Mouse (Mus musculus): Measurements from ENCODE around the gene Cyp2t4.
A peak's percentile ranks its signal among the peaks of the same experiment; 100 is the strongest.

Cyp2t4 gene

GRCm38 (mm10) chr7:27160921-27161320 is 7.4 kb downstream of the Cyp2t4 start:
- DNase-seq (ENCODE audit: low read depth, low spot score) = no peak

GRCm38 (mm10) chr7:27161744-27162143 is 8.2 kb downstream of the Cyp2t4 start:
- DNase-seq (ENCODE audit: low read depth, low spot score) = peak; percentile 70

GRCm38 (mm10) chr7:27162780-27163449 is 9.4 kb downstream of the Cyp2t4 start:
- no peak for DNase-seq (ENCODE audit: low read depth, low spot score)

GRCm38 (mm10) chr7:27163450-27163805 is 9.9 kb downstream of the Cyp2t4 start:
- DNase-seq (ENCODE audit: low read depth, low spot score) = no peak

GRCm38 (mm10) chr7:27164112-27164947 is 10.8 kb downstream of the Cyp2t4 start:
- DNase-seq (ENCODE audit: low read depth, low spot score) = no peak

GRCm38 (mm10) chr7:27165007-27165655 is 11.6 kb downstream of the Cyp2t4 start:
- no peak for DNase-seq (ENCODE audit: low read depth, low spot score)

- no peak for DNase-seq (ENCODE audit: low read depth, low spot score)
Observed at GRCm38 (mm10) chr7:27165696-27166095, 12.2 kb downstream of the Cyp2t4 start.

- peak; percentile 72 for DNase-seq (ENCODE audit: low read depth, low spot score)
Observed at GRCm38 (mm10) chr7:27166229-27166613, 12.7 kb downstream of the Cyp2t4 start.

GRCm38 (mm10) chr7:27166614-27167474 is 13.3 kb downstream of the Cyp2t4 start, which contains the start of gene Egln2:
Gene Egln2 (minus strand): TSS chr7:27166802.
- DNase-seq (ENCODE audit: low read depth, low spot score) = peak; percentile 85

- DNase-seq (ENCODE audit: low read depth, low spot score) = no peak
Observed at GRCm38 (mm10) chr7:27167475-27168094, 14.1 kb downstream of the Cyp2t4 start.

- DNase-seq (ENCODE audit: low read depth, low spot score) = no peak
Observed at GRCm38 (mm10) chr7:27168371-27168770, 14.9 kb downstream of the Cyp2t4 start.

GRCm38 (mm10) chr7:27170981-27171380 is 17.5 kb downstream of the Cyp2t4 start:
- no peak for DNase-seq (ENCODE audit: low read depth, low spot score)

- no peak for DNase-seq (ENCODE audit: low read depth, low spot score)
Observed at GRCm38 (mm10) chr7:27174496-27174895, 21.0 kb downstream of the Cyp2t4 start.

- DNase-seq (ENCODE audit: low read depth, low spot score) = no peak
Observed at GRCm38 (mm10) chr7:27174896-27175295, 21.4 kb downstream of the Cyp2t4 start.

GRCm38 (mm10) chr7:27177942-27178323 is 24.4 kb downstream of the Cyp2t4 start:
- DNase-seq (ENCODE audit: low read depth, low spot score) = no peak

GRCm38 (mm10) chr7:27178324-27179216 is 25.1 kb downstream of the Cyp2t4 start, which contains the start of gene Rab4b:
Gene Rab4b (minus strand): TSS chr7:27178896.
- DNase-seq (ENCODE audit: low read depth, low spot score) = peak; percentile 99

GRCm38 (mm10) chr7:27179217-27179918 is 25.9 kb downstream of the Cyp2t4 start:
- DNase-seq (ENCODE audit: low read depth, low spot score) = no peak

- no peak for DNase-seq (ENCODE audit: low read depth, low spot score)
Observed at GRCm38 (mm10) chr7:27180036-27180435, 26.5 kb downstream of the Cyp2t4 start.

Data from 3T3-L1 (cell line).